Mouse (Mus musculus): Measurements from ENCODE around the gene Pde6c. TPM values are rescaled to one million over a fixed set of nuclear protein-coding genes. Genes with fewer than 3 reads are reported as not detected.
A peak's percentile ranks its signal among the peaks of the same experiment; 100 is the strongest.

The Pde6c gene
- polyA plus RNA-seq, 1 experiment from 2014 or later, result not detected

GRCm38 (mm10) chr19:38190606-38191005 lies 58.0 kb downstream of the Pde6c start:
- 81% methylated on average over 3 of the region's 3 CpGs for WGBS
- no peak overlapping the region for H3K9ac ChIP-seq
- TF ChIP-seq CTCF (IDR thresholded peaks at IDR 0.05; ENCODE audit: low read depth), result no peak
- H3K4me2 ChIP-seq, result no peak overlapping the region
- no peak overlapping the region for H3K27ac ChIP-seq (ENCODE audit: low read depth)
- ATAC-seq (ENCODE audit: insufficient read depth), result no peak
- H3K9me3 ChIP-seq (ENCODE audit: low read depth, low read length), result no peaks in the 10 kb centered on the region
- peaks cover 4% of the 10 kb centered on the region; the same call in 1 of the 2 replicates for H3K36me3 ChIP-seq (ENCODE audit: insufficient read depth)
- no peaks in the 10 kb centered on the region for H3K4me1 ChIP-seq (ENCODE audit: insufficient read depth)
- no peak for DNase-seq
- no peaks in the 10 kb centered on the region for H3K27me3 ChIP-seq (ENCODE audit: insufficient read depth, low read length)
- no peak overlapping the region for H3K4me3 ChIP-seq (ENCODE audit: low read depth, low read length)

- no peaks in the 10 kb centered on the region for H3K4me1 ChIP-seq (ENCODE audit: insufficient read depth)
- H3K36me3 ChIP-seq (ENCODE audit: insufficient read depth), result peaks cover 4% of the 10 kb centered on the region; the same call in 1 of the 2 replicates
- no peak for TF ChIP-seq CTCF (IDR thresholded peaks at IDR 0.05; ENCODE audit: low read depth)
- DNase-seq (no peak), ATAC-seq (ENCODE audit: insufficient read depth) (no peak)
- no peak overlapping the region for H3K9ac ChIP-seq
- H3K9me3 ChIP-seq (ENCODE audit: low read depth, low read length), result no peaks in the 10 kb centered on the region
- WGBS, result 83% methylated on average over 5 of the region's 5 CpGs
- no peak overlapping the region for H3K4me3 ChIP-seq (ENCODE audit: low read depth, low read length)
- no peak overlapping the region for H3K4me2 ChIP-seq
- H3K27me3 ChIP-seq (ENCODE audit: insufficient read depth, low read length), result no peaks in the 10 kb centered on the region
- no peak overlapping the region for H3K27ac ChIP-seq (ENCODE audit: low read depth)
These were observed 58.9 kb downstream of the Pde6c start for GRCm38 (mm10) chr19:38191446-38191845.

GRCm38 (mm10) chr19:38195245-38195644 lies 62.7 kb downstream of the Pde6c start:
- no peak overlapping the region for H3K4me2 ChIP-seq
- H3K4me3 ChIP-seq (ENCODE audit: low read depth, low read length), result no peak overlapping the region
- DNase-seq (no peak), ATAC-seq (ENCODE audit: insufficient read depth) (no peak)
- 0 out of 2 replicates have a peak, but pooled peaks cover 11% of the 10 kb centered on the region for H3K36me3 ChIP-seq (ENCODE audit: insufficient read depth)
- no peaks in the 10 kb centered on the region for H3K4me1 ChIP-seq (ENCODE audit: insufficient read depth)
- H3K9me3 ChIP-seq (ENCODE audit: low read depth, low read length), result no peaks in the 10 kb centered on the region
- 91% methylated on average over 4 of the region's 4 CpGs for WGBS
- H3K27ac ChIP-seq (ENCODE audit: low read depth), result no peak overlapping the region
- no peaks in the 10 kb centered on the region for H3K27me3 ChIP-seq (ENCODE audit: insufficient read depth, low read length)
- no peak overlapping the region for H3K9ac ChIP-seq
- no peak for TF ChIP-seq CTCF (IDR thresholded peaks at IDR 0.05; ENCODE audit: low read depth)

GRCm38 (mm10) chr19:38198731-38199130 lies 66.2 kb downstream of the Pde6c start:
- ATAC-seq (ENCODE audit: insufficient read depth), result no peak
- DNase-seq, result peak; percentile 53
- WGBS, result 82% methylated on average over 5 of the region's 5 CpGs
- no peak overlapping the region for H3K9ac ChIP-seq
- peak; percentile 40 for TF ChIP-seq CTCF (IDR thresholded peaks at IDR 0.05; ENCODE audit: low read depth)
- H3K4me1 ChIP-seq (ENCODE audit: insufficient read depth), result no peaks in the 10 kb centered on the region
- peaks cover 19% of the 10 kb centered on the region for H3K36me3 ChIP-seq (ENCODE audit: insufficient read depth)
- H3K4me2 ChIP-seq, result no peak overlapping the region
- H3K27me3 ChIP-seq (ENCODE audit: insufficient read depth, low read length), result no peaks in the 10 kb centered on the region
- no peak overlapping the region for H3K27ac ChIP-seq (ENCODE audit: low read depth)
- H3K9me3 ChIP-seq (ENCODE audit: low read depth, low read length), result no peaks in the 10 kb centered on the region
- no peak overlapping the region for H3K4me3 ChIP-seq (ENCODE audit: low read depth, low read length)

- Histone ChIP-seq H3K9me3 (ENCODE audit: low read depth, low read length) (no peaks in the 10 kb centered on the region), H3K4me3 (ENCODE audit: low read depth, low read length) (no peak overlapping the region)
These were observed 74.1 kb downstream of the Pde6c start for GRCm38 (mm10) chr19:38206669-38207068.

DNA sequence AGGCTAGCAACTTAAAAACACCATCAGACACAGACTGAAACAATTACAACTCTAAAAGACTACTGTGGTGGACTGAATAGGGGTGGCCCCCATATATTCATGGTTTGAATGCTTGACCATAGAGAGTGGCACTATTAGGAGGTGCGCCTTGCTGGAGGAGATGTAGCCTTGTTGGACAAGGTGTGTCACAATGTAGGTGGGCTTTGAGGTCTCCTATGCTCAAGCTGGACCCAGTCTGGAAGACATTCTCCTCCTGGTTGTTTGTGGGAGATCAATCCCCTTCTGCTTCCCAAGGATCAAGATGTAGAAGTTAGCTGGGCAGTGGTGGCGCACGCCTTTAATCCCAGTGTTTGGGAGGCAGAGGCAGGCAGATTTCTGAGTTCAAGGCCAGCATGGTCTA lies 85.1 kb downstream of the Pde6c start:
- Histone ChIP-seq H3K36me3 (ENCODE audit: insufficient read depth) (peaks cover 21% of the 10 kb centered on the region), H3K27me3 (ENCODE audit: insufficient read depth, low read length) (no peaks in the 10 kb centered on the region), H3K9me3 (ENCODE audit: low read depth, low read length) (no peaks in the 10 kb centered on the region), H3K4me3 (ENCODE audit: low read depth, low read length) (no peak overlapping the region), H3K27ac (ENCODE audit: low read depth) (no peak overlapping the region), H3K4me2 (no peak overlapping the region), H3K9ac (no peak overlapping the region), H3K4me1 (ENCODE audit: insufficient read depth) (no peaks in the 10 kb centered on the region)
- over 99% methylated on average over 3 of the region's 3 CpGs for WGBS
- no peak for DNase-seq
- no peak for ATAC-seq (ENCODE audit: insufficient read depth)
- TF ChIP-seq CTCF (IDR thresholded peaks at IDR 0.05; ENCODE audit: low read depth), result no peak

More at GRCm38 (mm10) chr19:38206669-38207068, 74.1 kb downstream of the Pde6c start:
- ATAC-seq (ENCODE audit: insufficient read depth) (no peak), DNase-seq (peak; percentile 30)
- H3K27ac ChIP-seq (ENCODE audit: low read depth), result no peak overlapping the region
- no peak overlapping the region for H3K9ac ChIP-seq
- no peaks in the 10 kb centered on the region for H3K4me1 ChIP-seq (ENCODE audit: insufficient read depth)
- peak; percentile 58 for TF ChIP-seq CTCF (IDR thresholded peaks at IDR 0.05; ENCODE audit: low read depth)
- peaks cover 14% of the 10 kb centered on the region for H3K36me3 ChIP-seq (ENCODE audit: insufficient read depth)
- H3K4me2 ChIP-seq, result no peak overlapping the region
- 58% methylated on average over 9 of the region's 9 CpGs for WGBS
- H3K27me3 ChIP-seq (ENCODE audit: insufficient read depth, low read length), result no peaks in the 10 kb centered on the region

GRCm38 (mm10) chr19:38223356-38223904 lies 90.8 kb downstream of the Pde6c start:
- TF ChIP-seq CTCF (IDR thresholded peaks at IDR 0.05; ENCODE audit: low read depth), result no peak
- Histone ChIP-seq H3K4me3 (ENCODE audit: low read depth, low read length) (peak overlapping the region; percentile 71), H3K4me2 (peak overlapping the region; percentile 75), H3K4me1 (ENCODE audit: insufficient read depth) (no peaks in the 10 kb centered on the region), H3K9me3 (ENCODE audit: low read depth, low read length) (no peaks in the 10 kb centered on the region), H3K27ac (ENCODE audit: low read depth) (peak overlapping the region; percentile 90), H3K36me3 (ENCODE audit: insufficient read depth) (0 out of 2 replicates have a peak, but pooled peaks cover 4% of the 10 kb centered on the region), H3K9ac (peak overlapping the region; percentile 56), H3K27me3 (ENCODE audit: insufficient read depth, low read length) (no peaks in the 10 kb centered on the region)
- DNase-seq (no peak), ATAC-seq (ENCODE audit: insufficient read depth) (peak; percentile 54)
- whole genome bisulfite sequencing, result 9% methylated on average over 12 of the region's 12 CpGs
